Mouse (Mus musculus) stomach, postnatal 0 days (tissue): Measurements from ENCODE around the gene 9430015G10Rik.

Source experiments
- CTCF ChIP-seq: IDR thresholded peaks from 2 replicates; pipeline ENCODE4 v1.5.1; 2016; ENCODE audit warnings: antibody characterized with exemption, low read depth, mild to moderate bottlenecking, moderate library complexity
- EP300 ChIP-seq: optimal IDR thresholded peaks from 2 replicates; pipeline ENCODE3; 2016; ENCODE audit warnings: antibody characterized with exemption

GRCm38 (mm10) chr4:156133334-156133733 is 23.6 kb downstream of the 9430015G10Rik start:
- TF ChIP-seq EP300 (no peak), CTCF (no peak)
